Mouse (Mus musculus): ENCODE measurements at regions not wholly inside any gene's neighbourhood (a gene's known extent, or its start where the extent isn't known, plus 50 kb on each side); places are given as distances from the start of the nearest gene placed in this dataset.

DNA sequence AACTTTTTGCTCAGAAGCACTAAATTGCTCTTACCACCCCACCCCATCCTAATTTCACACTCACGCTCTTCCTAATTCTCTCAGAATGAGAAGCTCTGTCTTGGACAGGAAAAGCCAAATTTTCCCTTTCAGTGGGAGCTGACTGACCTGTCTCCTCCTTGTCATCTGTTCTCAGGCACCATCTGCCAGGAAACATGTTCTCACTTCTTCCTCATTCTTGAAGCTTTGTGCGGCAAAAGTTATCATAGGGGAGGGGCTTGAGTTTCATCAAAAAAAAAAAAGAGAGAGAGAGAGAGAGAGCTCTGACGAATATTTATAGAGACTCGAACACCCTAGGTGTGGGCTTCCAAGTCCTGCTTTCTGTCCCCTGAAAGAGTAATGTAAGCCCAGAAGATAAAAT lies 148.6 kb downstream of the Cyp26b1 start:
- H3K4me1 ChIP-seq (replicated peaks; ENCODE audit: control insufficient read depth, insufficient read depth, low read length) = no peaks in the 10 kb centered on the region
- no peak overlapping the region for H3K4me3 ChIP-seq (ENCODE audit: low read depth, low read length)
- no peaks in the 10 kb centered on the region for H3K27me3 ChIP-seq (replicated peaks; ENCODE audit: control insufficient read depth, insufficient read depth, low read length)
- WGBS = 28% methylated on average over 4 of the region's 4 CpGs
- no peaks in the 10 kb centered on the region for H3K36me3 ChIP-seq (ENCODE audit: control insufficient read depth, insufficient read depth)
- H3K27ac ChIP-seq (ENCODE audit: low read depth, low read length) = no peak overlapping the region
- no peak overlapping the region for H3K4me2 ChIP-seq (replicated peaks; ENCODE audit: low read depth)
- no peak for ATAC-seq
- no peak for TF ChIP-seq CTCF (IDR thresholded peaks at IDR 0.05; ENCODE audit: low read depth)
- H3K9ac ChIP-seq (ENCODE audit: low read depth, low read length) = no peak overlapping the region
- H3K9me3 ChIP-seq (ENCODE audit: control insufficient read depth) = 0 out of 2 replicates have a peak, but pooled peaks cover 7% of the 10 kb centered on the region

DNA sequence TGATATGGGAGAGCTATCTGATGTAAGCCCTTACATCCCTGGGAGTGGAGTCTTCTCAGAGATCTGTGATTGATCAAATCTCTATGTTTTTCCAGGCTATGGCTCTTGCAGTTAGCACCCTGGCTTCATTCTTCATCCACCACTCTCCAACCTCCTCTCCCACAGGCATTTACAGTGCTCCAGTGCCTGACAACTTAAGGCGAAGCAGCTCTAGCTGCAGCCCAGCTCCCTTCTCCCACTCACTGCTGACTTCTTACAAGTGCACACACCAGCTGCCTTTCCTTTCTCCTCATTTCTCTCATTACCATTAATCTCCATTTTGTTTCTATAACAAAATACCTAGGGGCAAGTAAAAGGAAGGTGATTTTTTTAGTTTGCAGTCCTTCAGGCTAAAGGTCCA lies 151.0 kb downstream of the Cyp26b1 start:
- no peak overlapping the region for H3K9ac ChIP-seq (ENCODE audit: low read depth, low read length)
- 95% methylated on average over 1 of the region's 1 CpGs for WGBS
- no peak overlapping the region for H3K4me3 ChIP-seq (ENCODE audit: low read depth, low read length)
- no peak overlapping the region for H3K4me2 ChIP-seq (replicated peaks; ENCODE audit: low read depth)
- no peaks in the 10 kb centered on the region for H3K36me3 ChIP-seq (ENCODE audit: control insufficient read depth, insufficient read depth)
- 0 out of 2 replicates have a peak, but pooled peaks cover 8% of the 10 kb centered on the region for H3K9me3 ChIP-seq (ENCODE audit: control insufficient read depth)
- peaks cover under 1% of the 10 kb centered on the region; the same call in 1 of the 2 replicates for H3K27me3 ChIP-seq (replicated peaks; ENCODE audit: control insufficient read depth, insufficient read depth, low read length)
- no peaks in the 10 kb centered on the region for H3K4me1 ChIP-seq (replicated peaks; ENCODE audit: control insufficient read depth, insufficient read depth, low read length)
- no peak for TF ChIP-seq CTCF (IDR thresholded peaks at IDR 0.05; ENCODE audit: low read depth)
- ATAC-seq = no peak
- H3K27ac ChIP-seq (ENCODE audit: low read depth, low read length) = no peak overlapping the region

DNA sequence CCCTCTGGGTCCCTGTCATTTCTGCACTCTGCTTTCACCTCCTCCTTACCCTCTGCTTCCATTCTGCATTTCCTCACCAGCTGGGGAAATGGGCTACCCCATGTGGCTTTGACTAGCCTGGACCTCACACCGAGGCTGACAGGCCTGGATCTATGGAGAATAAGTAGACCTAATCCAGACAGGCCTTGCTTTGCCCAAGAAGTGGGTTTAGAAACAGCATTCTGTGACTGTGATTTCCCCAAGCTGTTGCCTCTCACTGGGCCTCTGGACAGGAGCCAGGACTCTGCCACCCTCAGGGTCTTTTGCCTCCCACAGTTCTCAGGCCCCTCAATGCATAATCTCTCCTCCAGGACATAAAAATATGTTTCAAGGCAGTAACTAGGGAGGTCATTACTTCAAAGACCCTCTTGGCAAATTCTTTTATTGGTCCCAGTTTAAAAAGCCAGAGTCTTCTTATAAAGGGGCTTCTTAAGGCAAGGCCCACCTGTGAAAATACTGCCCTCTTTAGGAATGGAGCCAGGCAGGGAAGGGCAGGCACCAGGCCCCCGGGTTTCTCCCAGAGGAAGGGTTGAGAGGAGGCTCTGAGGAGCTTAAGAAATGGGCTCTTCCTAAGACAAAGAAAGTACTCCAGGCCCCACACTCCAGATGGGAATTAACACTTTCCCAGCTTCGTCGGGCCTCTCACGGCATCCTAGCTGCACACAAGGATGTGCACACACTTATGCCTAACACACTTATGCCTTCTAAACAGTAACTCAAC lies 151.8 kb downstream of the Cyp26b1 start:
- Histone ChIP-seq H3K27ac (ENCODE audit: low read depth, low read length) (no peak overlapping the region), H3K9me3 (ENCODE audit: control insufficient read depth) (0 out of 2 replicates have a peak, but pooled peaks cover 8% of the 10 kb centered on the region), H3K9ac (ENCODE audit: low read depth, low read length) (no peak overlapping the region), H3K4me2 (replicated peaks; ENCODE audit: low read depth) (no peak overlapping the region), H3K4me3 (ENCODE audit: low read depth, low read length) (no peak overlapping the region), H3K4me1 (replicated peaks; ENCODE audit: control insufficient read depth, insufficient read depth, low read length) (no peaks in the 10 kb centered on the region), H3K36me3 (ENCODE audit: control insufficient read depth, insufficient read depth) (no peaks in the 10 kb centered on the region), H3K27me3 (replicated peaks; ENCODE audit: control insufficient read depth, insufficient read depth, low read length) (peaks cover 4% of the 10 kb centered on the region; the same call in 1 of the 2 replicates)
- WGBS = 79% methylated on average over 5 of the region's 5 CpGs
- no peak for ATAC-seq
- no peak for TF ChIP-seq CTCF (IDR thresholded peaks at IDR 0.05; ENCODE audit: low read depth)

DNA sequence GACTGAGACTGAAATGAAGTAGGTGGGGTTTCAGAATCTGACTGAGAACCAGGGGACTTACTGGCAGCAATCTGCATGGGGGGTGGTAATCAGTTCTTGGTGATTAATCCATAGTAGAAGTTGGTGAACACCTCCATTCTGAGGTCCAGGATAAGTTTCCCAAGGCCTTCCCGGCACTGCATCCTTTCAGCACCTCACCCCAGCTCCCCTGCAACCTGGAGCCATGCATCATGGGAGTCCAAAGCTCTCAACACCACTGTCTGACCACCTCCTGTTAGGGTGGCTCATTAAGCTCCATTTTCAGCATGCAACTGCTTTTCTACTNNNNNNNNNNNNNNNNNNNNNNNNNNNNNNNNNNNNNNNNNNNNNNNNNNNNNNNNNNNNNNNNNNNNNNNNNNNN lies 157.0 kb downstream of the Cyp26b1 start:
- no peak overlapping the region for H3K4me3 ChIP-seq (ENCODE audit: low read depth, low read length)
- no peak for TF ChIP-seq CTCF (IDR thresholded peaks at IDR 0.05; ENCODE audit: low read depth)
- WGBS = 94% methylated on average over 1 of the region's 1 CpGs
- H3K4me1 ChIP-seq (replicated peaks; ENCODE audit: control insufficient read depth, insufficient read depth, low read length) = no peaks in the 10 kb centered on the region
- H3K36me3 ChIP-seq (ENCODE audit: control insufficient read depth, insufficient read depth) = no peaks in the 10 kb centered on the region
- no peak overlapping the region for H3K4me2 ChIP-seq (replicated peaks; ENCODE audit: low read depth)
- no peak for ATAC-seq
- H3K9ac ChIP-seq (ENCODE audit: low read depth, low read length) = no peak overlapping the region
- peaks cover 4% of the 10 kb centered on the region; the same call in 1 of the 2 replicates for H3K27me3 ChIP-seq (replicated peaks; ENCODE audit: control insufficient read depth, insufficient read depth, low read length)
- H3K9me3 ChIP-seq (ENCODE audit: control insufficient read depth) = 0 out of 2 replicates have a peak, but pooled peaks cover 8% of the 10 kb centered on the region
- H3K27ac ChIP-seq (ENCODE audit: low read depth, low read length) = no peak overlapping the region

DNA sequence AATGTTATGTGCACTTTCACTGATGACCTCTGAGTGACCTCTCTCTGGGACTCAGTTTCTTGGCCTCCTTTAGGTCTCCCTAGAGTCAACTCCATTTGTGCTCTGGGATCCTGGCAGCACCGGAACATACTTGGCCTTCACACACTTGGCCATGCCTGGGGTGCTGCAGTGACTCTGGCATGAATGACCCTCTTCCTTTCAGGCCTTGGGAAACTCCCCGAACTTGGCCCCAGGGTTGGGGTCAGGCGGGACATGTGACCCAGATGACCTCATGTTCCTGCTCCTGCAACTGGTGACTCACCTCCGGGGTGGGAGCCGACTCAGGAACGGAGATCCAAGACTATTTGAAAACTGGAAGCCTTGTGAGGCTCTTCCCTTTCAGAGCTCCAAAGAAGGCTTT lies 159.2 kb downstream of the Cyp26b1 start:
- Histone ChIP-seq H3K4me2 (replicated peaks; ENCODE audit: low read depth) (no peak overlapping the region), H3K4me3 (ENCODE audit: low read depth, low read length) (no peak overlapping the region), H3K9ac (ENCODE audit: low read depth, low read length) (no peak overlapping the region), H3K4me1 (replicated peaks; ENCODE audit: control insufficient read depth, insufficient read depth, low read length) (no peaks in the 10 kb centered on the region), H3K27ac (ENCODE audit: low read depth, low read length) (no peak overlapping the region), H3K9me3 (ENCODE audit: control insufficient read depth) (no peaks in the 10 kb centered on the region), H3K36me3 (ENCODE audit: control insufficient read depth, insufficient read depth) (no peaks in the 10 kb centered on the region), H3K27me3 (replicated peaks; ENCODE audit: control insufficient read depth, insufficient read depth, low read length) (peaks cover 4% of the 10 kb centered on the region; the same call in 1 of the 2 replicates)
- WGBS = 68% methylated on average over 6 of the region's 6 CpGs
- no peak for TF ChIP-seq CTCF (IDR thresholded peaks at IDR 0.05; ENCODE audit: low read depth)
- no peak for ATAC-seq

DNA sequence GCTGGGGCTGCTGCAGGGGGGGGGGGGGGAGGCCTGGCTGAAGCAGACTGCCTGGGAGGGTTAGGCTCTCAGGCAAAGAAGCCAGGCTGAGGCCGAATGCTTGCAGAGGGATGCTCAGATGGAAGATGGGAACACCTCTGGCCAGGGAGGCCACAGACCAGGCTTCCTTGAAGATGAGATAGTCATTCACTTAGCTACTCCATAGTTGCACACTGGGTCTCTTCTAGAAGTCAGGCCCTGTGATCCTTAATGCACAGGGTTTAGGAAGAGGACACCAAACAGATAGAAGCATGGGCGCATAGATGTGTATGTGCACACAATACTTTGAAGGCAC lies 162.1 kb downstream of the Cyp26b1 start:
- Histone ChIP-seq H3K9me3 (ENCODE audit: control insufficient read depth) (no peaks in the 10 kb centered on the region), H3K27me3 (replicated peaks; ENCODE audit: control insufficient read depth, insufficient read depth, low read length) (no peaks in the 10 kb centered on the region), H3K36me3 (ENCODE audit: control insufficient read depth, insufficient read depth) (no peaks in the 10 kb centered on the region), H3K4me1 (replicated peaks; ENCODE audit: control insufficient read depth, insufficient read depth, low read length) (no peaks in the 10 kb centered on the region), H3K9ac (ENCODE audit: low read depth, low read length) (no peak overlapping the region), H3K4me2 (replicated peaks; ENCODE audit: low read depth) (no peak overlapping the region), H3K4me3 (ENCODE audit: low read depth, low read length) (no peak overlapping the region), H3K27ac (ENCODE audit: low read depth, low read length) (no peak overlapping the region)
- ATAC-seq = no peak
- TF ChIP-seq CTCF (IDR thresholded peaks at IDR 0.05; ENCODE audit: low read depth) = no peak
- WGBS = 59% methylated on average over 2 of the region's 2 CpGs

All from intestine, postnatal 0 days (tissue).